Mouse (Mus musculus) heart, postnatal 0 days (tissue): Measurements from ENCODE around the gene Vamp8. TPM values are rescaled to one million over a fixed set of nuclear protein-coding genes. Genes with fewer than 3 reads are reported as not detected.

Experiments
- ATAC-seq: fragments of 200-750 bp; cut with Nextera tagmentation; 2 replicates; pipeline ENCODE4 v1.8.0; 2017; ENCODE audit warnings: low read depth, moderate number of reproducible peaks, moderate library complexity; ENCODE audit not compliant: insufficient read depth
- DNase-seq: peaks from one replicate; pipeline ENCODE4 v3.0.0-alpha.2; 2016; ENCODE audit warnings: low spot score
- H3K27ac ChIP-seq: fragments of 300-500 bp; sonication (generic); 2 replicates; pipeline ENCODE4 v1.5.1; 2014; ENCODE audit warnings: low read depth, mild to moderate bottlenecking
- H3K27me3 ChIP-seq: fragments of 300-500 bp; sonication (generic); 2 replicates; pipeline ENCODE4 v1.6.1; 2014; ENCODE audit warnings: low read length, mixed read lengths; ENCODE audit not compliant: control insufficient read depth, insufficient read depth
- H3K36me3 ChIP-seq: fragments of 300-500 bp; sonication (generic); replicated peaks from 2 replicates; pipeline ENCODE4 v1.6.1; 2014; ENCODE audit warnings: low read length, mixed read lengths; ENCODE audit not compliant: control insufficient read depth, insufficient read depth
- H3K4me1 ChIP-seq: fragments of 300-500 bp; sonication (generic); 2 replicates; pipeline ENCODE4 v1.6.1; 2014; ENCODE audit warnings: antibody characterized with exemption; ENCODE audit not compliant: control insufficient read depth, insufficient read depth
- H3K4me2 ChIP-seq: fragments of 300-500 bp; sonication (generic); 2 replicates; pipeline ENCODE4 v1.6.1; 2014; ENCODE audit warnings: low read depth, mild to moderate bottlenecking, low read length, moderate library complexity
- H3K4me3 ChIP-seq: fragments of 300-500 bp; sonication (generic); 2 replicates; pipeline ENCODE4 v1.5.1; 2014; ENCODE audit warnings: low read depth, low read length
- H3K9ac ChIP-seq: fragments of 300-500 bp; sonication (generic); replicated peaks from 2 replicates; pipeline ENCODE4 v1.6.1; 2014; ENCODE audit warnings: low read depth, low read length, mixed read lengths
- H3K9me3 ChIP-seq: fragments of 300-500 bp; sonication (generic); replicated peaks from 2 replicates; pipeline ENCODE4 v1.6.1; 2016; ENCODE audit warnings: low read length; ENCODE audit not compliant: control insufficient read depth
- CTCF ChIP-seq: IDR thresholded peaks from 2 replicates; pipeline ENCODE4 v1.5.1; 2016; ENCODE audit warnings: antibody characterized with exemption, control low read depth, low read depth
- EP300 ChIP-seq: IDR thresholded peaks from 2 replicates; pipeline ENCODE4 v1.6.1; 2016; ENCODE audit warnings: antibody characterized with exemption, low read depth
- WGBS: fragments of 180-500 bp; shearing (Covaris S2); extraction: QIAGEN DNeasy Blood & Tissue Kit; methylation state at CpG from one replicate; pipeline ENCODE4 v1.1.7; 2014; 5-methylcytosine and 5-hydroxymethylcytosine counted together
- polyA plus RNA-seq: library from polyadenylated mRNA; unstranded; fragments of >200 nt; fragmentation: Nextera tagmentation; extraction: Ambion mirVana; gene quantifications from 2 replicates; pipeline ENCODE4 v1.2.1, GENCODE M21; 2015
- total RNA-seq: library from RNA; depleted of rRNA; stranded (reverse); fragments of >200 nt; gene quantifications from 2 replicates; pipeline ENCODE4 v1.2.3, GENCODE M21; 2014; ENCODE audit warnings: low replicate concordance

The Vamp8 gene
- total and polyA plus RNA-seq, 2 experiments from 2014 or later = 69.8 to 174 TPM

- H3K9ac ChIP-seq = no peak overlapping the region
- DNase-seq (no peak), ATAC-seq (no peak)
- no peak for TF ChIP-seq EP300
- TF ChIP-seq CTCF = no peak
- no peaks in the 10 kb centered on the region for H3K27me3 ChIP-seq
- H3K9me3 ChIP-seq = no peaks in the 10 kb centered on the region
- H3K27ac ChIP-seq = no peak overlapping the region
- no peak overlapping the region for H3K4me3 ChIP-seq
- no peak overlapping the region for H3K4me2 ChIP-seq
- H3K36me3 ChIP-seq = peaks cover 29% of the 10 kb centered on the region
- H3K4me1 ChIP-seq = peaks cover 21% of the 10 kb centered on the region
- WGBS = 77% methylated on average over 1 of the region's 1 CpGs
These were observed 36.5 kb downstream of the Vamp8 start for GRCm38 (mm10) chr6:72354025-72354424.

- no peak for DNase-seq
- Histone ChIP-seq H3K27me3 (no peaks in the 10 kb centered on the region), H3K36me3 (peaks cover 26% of the 10 kb centered on the region), H3K9me3 (no peaks in the 10 kb centered on the region), H3K9ac (no peak overlapping the region), H3K4me3 (no peak overlapping the region), H3K27ac (peak overlapping the region; percentile 46; the same call in 1 of the 2 replicates), H3K4me1 (peaks cover 29% of the 10 kb centered on the region), H3K4me2 (no peak overlapping the region)
- TF ChIP-seq EP300 = no peak
- no peak for TF ChIP-seq CTCF
- ATAC-seq = no peak
- WGBS = 42% methylated on average over 5 of the region's 5 CpGs
These were observed 37.7 kb downstream of the Vamp8 start for GRCm38 (mm10) chr6:72352636-72353405.

- ATAC-seq = no peak
- Histone ChIP-seq H3K4me1 (peaks cover 37% of the 10 kb centered on the region), H3K27me3 (peaks cover 3% of the 10 kb centered on the region; the same call in 1 of the 2 replicates), H3K27ac (no peak overlapping the region), H3K4me2 (no peak overlapping the region), H3K9me3 (no peaks in the 10 kb centered on the region), H3K9ac (no peak overlapping the region), H3K4me3 (no peak overlapping the region), H3K36me3 (peaks cover 26% of the 10 kb centered on the region)
- TF ChIP-seq CTCF (no peak), EP300 (no peak)
- WGBS = 90% methylated on average over 2 of the region's 2 CpGs
- DNase-seq = no peak
These were observed 40.3 kb downstream of the Vamp8 start for GRCm38 (mm10) chr6:72350214-72350613.

GRCm38 (mm10) chr6:72348411-72348810 is 42.1 kb downstream of the Vamp8 start:
- Histone ChIP-seq H3K27me3 (peaks cover 3% of the 10 kb centered on the region; the same call in 1 of the 2 replicates), H3K9ac (peak overlapping the region; percentile 91; the same call in 1 of the 2 replicates), H3K4me2 (peak overlapping the region; percentile 94; the same call in 1 of the 2 replicates), H3K27ac (no peak overlapping the region), H3K4me1 (peaks cover 45% of the 10 kb centered on the region), H3K36me3 (peaks cover 26% of the 10 kb centered on the region), H3K9me3 (no peaks in the 10 kb centered on the region), H3K4me3 (peak overlapping the region; percentile 90; the same call in 1 of the 2 replicates)
- no peak for DNase-seq
- TF ChIP-seq CTCF = no peak
- no peak for ATAC-seq
- 63% methylated on average over 10 of the region's 10 CpGs for WGBS

- H3K36me3 ChIP-seq = peaks cover 26% of the 10 kb centered on the region
- peak within 1 kb of the TSS; percentile 90 for H3K4me3 ChIP-seq
- peak within 1 kb of the TSS; percentile 94 for H3K4me2 ChIP-seq
- no peak for DNase-seq
- TF ChIP-seq EP300 (no peak), CTCF (peak; percentile 21)
- H3K27ac ChIP-seq = peak within 1 kb of the TSS; percentile 92
- under 1% methylated on average over 63 of the region's 72 CpGs for WGBS
- H3K27me3 ChIP-seq = peaks cover 3% of the 10 kb centered on the region; the same call in 1 of the 2 replicates
- H3K9me3 ChIP-seq = no peaks in the 10 kb centered on the region
- ATAC-seq = peak; percentile 67
- H3K9ac ChIP-seq = peak within 1 kb of the TSS; percentile 91
- H3K4me1 ChIP-seq = peaks cover 36% of the 10 kb centered on the region
These were observed 43.1 kb downstream of the Vamp8 start, which contains the start of gene 0610030E20Rik for GRCm38 (mm10) chr6:72347166-72347941. TSS of gene 0610030E20Rik (plus strand) at chr6:72347317.
